Mouse (Mus musculus): ENCODE results near the gene Slamf6. TPM values are rescaled to one million over a fixed set of nuclear protein-coding genes. Genes with fewer than 3 reads are reported as not detected.

Slamf6 gene
- polyA plus RNA-seq, 1 experiment from 2014 or later = 0.42 TPM

- Histone ChIP-seq H3K9me3 (ENCODE audit: control insufficient read depth) (no peaks in the 10 kb centered on the region), H3K4me3 (ENCODE audit: low read depth, low read length) (no peak overlapping the region), H3K27me3 (replicated peaks; ENCODE audit: control insufficient read depth, insufficient read depth, low read length) (no peaks in the 10 kb centered on the region), H3K9ac (ENCODE audit: low read depth, low read length) (no peak overlapping the region), H3K36me3 (ENCODE audit: control insufficient read depth, insufficient read depth) (no peaks in the 10 kb centered on the region), H3K4me2 (replicated peaks; ENCODE audit: low read depth) (no peak overlapping the region), H3K4me1 (replicated peaks; ENCODE audit: control insufficient read depth, insufficient read depth, low read length) (no peaks in the 10 kb centered on the region), H3K27ac (ENCODE audit: low read depth, low read length) (no peak overlapping the region)
- ATAC-seq = no peak
- TF ChIP-seq CTCF (IDR thresholded peaks at IDR 0.05; ENCODE audit: low read depth) = no peak
- 39% methylated on average over 3 of the region's 3 CpGs for WGBS
Measured at GRCm38 (mm10) chr1:171933851-171934250, 16.5 kb downstream of the Slamf6 start.

- WGBS = 77% methylated on average over 14 of the region's 14 CpGs
- ATAC-seq = no peak
Measured at GRCm38 (mm10) chr1:171938952-171939948, 21.9 kb downstream of the Slamf6 start.

GRCm38 (mm10) chr1:171940626-171941025, 23.3 kb downstream of the Slamf6 start:
- Histone ChIP-seq H3K4me1 (replicated peaks; ENCODE audit: control insufficient read depth, insufficient read depth, low read length) (no peaks in the 10 kb centered on the region), H3K36me3 (ENCODE audit: control insufficient read depth, insufficient read depth) (no peaks in the 10 kb centered on the region), H3K9me3 (ENCODE audit: control insufficient read depth) (no peaks in the 10 kb centered on the region), H3K4me2 (replicated peaks; ENCODE audit: low read depth) (no peak overlapping the region), H3K27ac (ENCODE audit: low read depth, low read length) (no peak overlapping the region), H3K27me3 (replicated peaks; ENCODE audit: control insufficient read depth, insufficient read depth, low read length) (no peaks in the 10 kb centered on the region), H3K4me3 (ENCODE audit: low read depth, low read length) (no peak overlapping the region), H3K9ac (ENCODE audit: low read depth, low read length) (no peak overlapping the region)
- ATAC-seq = no peak
- 79% methylated on average over 6 of the region's 6 CpGs for WGBS
- no peak for TF ChIP-seq CTCF (IDR thresholded peaks at IDR 0.05; ENCODE audit: low read depth)

More at GRCm38 (mm10) chr1:171938952-171939948, 21.9 kb downstream of the Slamf6 start:
- H3K36me3 ChIP-seq (ENCODE audit: control insufficient read depth, insufficient read depth) = no peaks in the 10 kb centered on the region
- no peaks in the 10 kb centered on the region for H3K4me1 ChIP-seq (replicated peaks; ENCODE audit: control insufficient read depth, insufficient read depth, low read length)
- H3K4me3 ChIP-seq (ENCODE audit: low read depth, low read length) = no peak overlapping the region
- H3K27ac ChIP-seq (ENCODE audit: low read depth, low read length) = no peak overlapping the region
- no peaks in the 10 kb centered on the region for H3K27me3 ChIP-seq (replicated peaks; ENCODE audit: control insufficient read depth, insufficient read depth, low read length)
- no peaks in the 10 kb centered on the region for H3K9me3 ChIP-seq (ENCODE audit: control insufficient read depth)
- no peak for TF ChIP-seq CTCF (IDR thresholded peaks at IDR 0.05; ENCODE audit: low read depth)
- no peak overlapping the region for H3K4me2 ChIP-seq (replicated peaks; ENCODE audit: low read depth)
- no peak overlapping the region for H3K9ac ChIP-seq (ENCODE audit: low read depth, low read length)

GRCm38 (mm10) chr1:171946447-171946995, 29.2 kb downstream of the Slamf6 start:
- H3K4me2 ChIP-seq (replicated peaks; ENCODE audit: low read depth) = no peak overlapping the region
- H3K9ac ChIP-seq (ENCODE audit: low read depth, low read length) = no peak overlapping the region
- 76% methylated on average over 6 of the region's 6 CpGs for WGBS
- no peaks in the 10 kb centered on the region for H3K36me3 ChIP-seq (ENCODE audit: control insufficient read depth, insufficient read depth)
- H3K4me3 ChIP-seq (ENCODE audit: low read depth, low read length) = no peak overlapping the region
- no peak overlapping the region for H3K27ac ChIP-seq (ENCODE audit: low read depth, low read length)
- H3K4me1 ChIP-seq (replicated peaks; ENCODE audit: control insufficient read depth, insufficient read depth, low read length) = no peaks in the 10 kb centered on the region
- TF ChIP-seq CTCF (IDR thresholded peaks at IDR 0.05; ENCODE audit: low read depth) = no peak
- H3K9me3 ChIP-seq (ENCODE audit: control insufficient read depth) = no peaks in the 10 kb centered on the region
- ATAC-seq = no peak
- H3K27me3 ChIP-seq (replicated peaks; ENCODE audit: control insufficient read depth, insufficient read depth, low read length) = no peaks in the 10 kb centered on the region

GRCm38 (mm10) chr1:171948161-171948945, 31.0 kb downstream of the Slamf6 start:
- Histone ChIP-seq H3K4me3 (ENCODE audit: low read depth, low read length) (no peak overlapping the region), H3K4me1 (replicated peaks; ENCODE audit: control insufficient read depth, insufficient read depth, low read length) (no peaks in the 10 kb centered on the region), H3K4me2 (replicated peaks; ENCODE audit: low read depth) (no peak overlapping the region), H3K27me3 (replicated peaks; ENCODE audit: control insufficient read depth, insufficient read depth, low read length) (no peaks in the 10 kb centered on the region), H3K36me3 (ENCODE audit: control insufficient read depth, insufficient read depth) (no peaks in the 10 kb centered on the region), H3K9ac (ENCODE audit: low read depth, low read length) (no peak overlapping the region), H3K27ac (ENCODE audit: low read depth, low read length) (no peak overlapping the region), H3K9me3 (ENCODE audit: control insufficient read depth) (no peaks in the 10 kb centered on the region)
- 77% methylated on average over 11 of the region's 11 CpGs for WGBS
- no peak for ATAC-seq
- TF ChIP-seq CTCF (IDR thresholded peaks at IDR 0.05; ENCODE audit: low read depth) = no peak

Measured in intestine, postnatal 0 days (tissue).